Mouse (Mus musculus) left cerebral cortex, adult 6 months (tissue): ENCODE measurements around the gene Cphx1. TPM values are rescaled to one million over a fixed set of nuclear protein-coding genes. Genes with fewer than 3 reads are reported as not detected.

Experiments
- long read RNA-seq, 2 experiments: library from polyadenylated mRNA; unstranded; transcript quantifications; one replicate each; pipeline ENCODE4 v2.0.0; 2019 to 2020
- polyA plus RNA-seq: library from polyadenylated mRNA; unstranded; fragments of <200 nt; fragmentation: Nextera tagmentation; gene quantifications from 2 replicates; pipeline ENCODE4 v1.2.3, GENCODE M21; 2021

Gene Cphx1
- not detected in 2 replicates for polyA plus RNA-seq
- long read RNA-seq, experiment 1 = 0 reads
- long read RNA-seq, experiment 2, partial matches to known transcripts = 0 of 1 reads
- long read RNA-seq, experiment 2, other reads (novel, unspliced or antisense) = 1 of 1 reads

GRCm38 (mm10) chr14:25938004-25938403, at the start of gene Cphx1:
Gene Cphx1 (plus strand): TSS chr14:25938304.

GRCm38 (mm10) chr14:25903000-25903399, 35.1 kb upstream of the Cphx1 start, which contains the start of gene Plac9a:
Gene Plac9a (minus strand): TSS chr14:25903100.

GRCm38 (mm10) chr14:25927562-25927881, 10.6 kb upstream of the Cphx1 start, which contains the start of gene Tmem254a:
Gene Tmem254a (minus strand): TSS chr14:25927672.

GRCm38 (mm10) chr14:25978371-25979241, 40.5 kb downstream of the Cphx1 start, which contains the start of gene Duxbl1:
Gene Duxbl1 (plus strand): TSS chr14:25978577.

Other genes with a start within 250 kb of the Cphx1 start
- gene Ppif, start 244.2 kb upstream of the Cphx1 start, polyA plus RNA-seq = 36.2 and 48.9 TPM in 2 replicates
- gene Zcchc24, start 169.3 kb upstream of the Cphx1 start, polyA plus RNA-seq = 11.4 and 16.1 TPM in 2 replicates
- 4.9 and 16.9 TPM in 2 replicates for gene Anxa11, start 96.1 kb upstream of the Cphx1 start, polyA plus RNA-seq
- gene Plac9a, start 35.2 kb upstream of the Cphx1 start, polyA plus RNA-seq = 0.72 and 1.8 TPM in 2 replicates
- 5.0 and 10.0 TPM in 2 replicates for gene Tmem254a, start 10.6 kb upstream of the Cphx1 start, polyA plus RNA-seq
- 0.25 and 0.36 TPM in 2 replicates for gene Duxbl1, start 40.3 kb downstream of the Cphx1 start, polyA plus RNA-seq
- gene Gm9780, start 104.4 kb downstream of the Cphx1 start, polyA plus RNA-seq = 33.2 and 42.7 TPM in 2 replicates
- 22.3 and 40.9 TPM in 2 replicates for gene Tmem254c, start 129.1 kb downstream of the Cphx1 start, polyA plus RNA-seq
- gene Cphx2, start 143.2 kb downstream of the Cphx1 start, polyA plus RNA-seq = not detected in 2 replicates
- gene Cphx3, start 144.0 kb downstream of the Cphx1 start, polyA plus RNA-seq = not detected in 2 replicates
- 0.08 and 0.28 TPM in 2 replicates for gene Duxbl2, start 180.0 kb downstream of the Cphx1 start, polyA plus RNA-seq
- gene Plac9b, start 244.2 kb downstream of the Cphx1 start, polyA plus RNA-seq = 48.8 and 55.9 TPM in 2 replicates